14 mouse cellular contexts compared by ENCODE assay signal in the genomic region with DNA sequence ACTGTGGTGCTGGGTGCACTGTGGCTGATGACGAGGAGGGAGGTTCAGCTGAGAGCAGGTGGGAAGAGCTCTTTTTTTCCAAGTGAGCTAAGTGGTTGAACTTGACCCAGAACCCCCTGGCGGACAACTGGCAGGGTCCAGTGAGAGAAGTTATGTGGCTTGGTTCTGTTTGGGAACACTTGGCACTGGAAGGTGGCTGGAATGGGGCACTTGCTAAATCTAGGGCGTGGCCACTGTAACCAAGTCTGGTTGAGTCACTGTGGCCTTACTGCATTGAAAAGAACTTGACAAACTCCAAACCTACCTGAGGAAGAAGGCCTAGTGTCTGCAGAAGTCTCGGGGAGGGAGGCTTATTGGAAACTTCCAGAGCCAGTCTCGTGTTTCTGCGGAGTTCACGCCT.
DNase-seq lines count a peak whose midpoint lies in the region.
"Had no signal": no experiment of that assay in that cellular context is flagged by ENCODE, and none has a peak within 500 bp of the region (broad histone marks: within the 10 kb centered on the region; RNA-seq: fewer than 3 reads in every experiment).

No protein-coding gene starts in this region.

- peak; percentile 41 to 64 for DNase-seq in lung, adult 18-20 months
- DNase-seq in lung, postnatal 14 days, result no peak
- peak; percentile 26 for DNase-seq in lung, postnatal 25 days (ENCODE audit: low spot score)
- no peak for DNase-seq in lung, postnatal 4 days
- DNase-seq: adrenal gland, adult 2 months; adrenal gland, postnatal 10 days; adrenal gland, postnatal 25 days; cerebellum, adult 11 months; cerebellum, adult 18-20 months; cerebellum, adult 8-10 months; cerebellum, adult 9-11 months; cerebellum, postnatal 14 days; cerebellum, postnatal 36 days; embryo, embryonic 11 days had no signal

Comparison
In these comparisons a context has a peak if more than half of its experiments do, and no peak if none do; other contexts are left out.
1. DNase-seq: peak in lung, adult 18-20 months (2 of 2) and lung, postnatal 25 days (single experiment); none in lung, postnatal 14 days (single experiment) and lung, postnatal 4 days (0 of 2).